Mouse (Mus musculus) adrenal gland, postnatal 10 days (tissue): ENCODE measurements around the gene Nat8f4. TPM values are rescaled to one million over a fixed set of nuclear protein-coding genes. Genes with fewer than 3 reads are reported as not detected.
A peak's percentile ranks its signal among the peaks of the same experiment; 100 is the strongest.
"Not testable (repeated sequence)": the region's sequence is repeated elsewhere in the genome, so short reads cannot be mapped to it uniquely, and the experiment has no call there.

Experiments used
- DNase-seq: peaks from one replicate; pipeline ENCODE4 v3.0.0; 2021; ENCODE audit warnings: mixed read lengths
- total RNA-seq, 2 experiments: library from RNA; stranded (reverse); gene quantifications; 2 replicates each; pipeline ENCODE4 v1.2.3; 2021

The Nat8f4 gene
- total RNA-seq, 2 experiments from 2014 or later, result 6.1 to 9.9 TPM

DNA sequence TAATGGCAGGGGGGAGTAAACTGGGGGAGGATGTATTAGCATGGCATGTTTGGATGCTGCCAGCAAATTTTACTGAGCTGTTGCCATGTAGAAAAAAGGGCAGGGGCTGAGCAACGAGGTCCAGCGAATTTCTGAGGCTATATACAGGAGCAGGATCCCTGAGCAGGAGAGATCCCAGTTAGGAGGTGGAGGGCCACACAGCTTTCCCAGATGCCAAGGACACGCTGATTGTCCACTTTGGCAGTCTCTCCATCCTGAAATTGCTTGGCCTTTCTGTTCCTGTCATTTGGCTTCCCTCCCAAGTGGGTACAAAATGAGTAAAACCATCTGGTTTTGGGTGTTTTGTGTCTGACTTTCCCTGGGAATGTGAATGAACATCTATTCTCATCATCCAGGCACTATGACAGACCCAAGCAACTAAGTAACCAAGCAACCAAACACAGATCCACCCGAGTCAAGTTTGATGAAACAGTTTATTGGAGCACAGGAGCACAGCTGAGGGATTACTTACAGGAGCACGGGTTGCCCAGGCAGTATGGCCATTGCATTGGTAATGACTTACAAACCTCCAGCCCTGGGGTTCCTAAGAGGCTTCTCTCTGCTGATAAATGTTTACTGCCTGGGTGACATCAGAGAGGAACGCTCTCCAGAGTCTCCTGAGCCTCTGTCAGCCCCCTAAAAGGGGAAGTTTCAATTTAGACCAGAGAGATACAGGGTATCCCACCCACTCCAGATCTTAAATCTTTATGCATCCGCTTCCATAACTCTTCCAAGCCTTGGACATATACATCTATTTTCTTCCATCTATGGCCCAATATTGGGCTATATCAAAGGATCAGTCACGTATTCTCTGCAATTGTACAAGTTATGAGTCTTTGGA is 5.8 kb downstream of the Nat8f4 start:
- DNase-seq, result peak; percentile 31

DNA sequence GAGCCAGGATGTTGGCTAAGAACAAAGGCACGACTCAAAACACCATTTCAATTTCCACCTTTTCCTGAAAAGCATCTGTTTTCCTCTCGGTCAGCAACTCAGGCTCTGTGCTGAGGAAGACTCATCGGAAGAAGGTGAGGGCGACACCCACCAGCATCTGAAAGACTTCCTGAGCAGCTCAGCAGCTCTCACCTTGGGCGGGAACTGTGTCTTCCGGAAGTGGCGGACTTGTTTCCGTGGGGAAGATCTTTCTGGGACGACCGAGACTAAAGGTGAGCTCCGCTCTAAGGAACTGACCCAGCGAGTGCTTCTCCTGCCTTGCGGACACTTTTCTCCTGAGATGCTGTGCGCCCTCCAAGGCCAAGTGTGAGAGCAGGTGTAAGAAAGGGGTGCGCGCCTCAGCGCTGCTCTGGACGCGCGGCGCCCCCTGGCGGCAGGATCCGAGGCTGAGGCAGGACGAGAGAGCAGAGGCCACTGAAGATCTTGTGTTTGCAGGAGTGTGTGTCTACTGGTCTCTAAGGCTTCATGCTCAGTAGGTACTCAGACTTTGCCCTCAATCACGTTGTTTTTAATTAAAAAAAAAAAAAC is 9.5 kb downstream of the Nat8f4 start:
- DNase-seq, result peak; percentile 35

DNA sequence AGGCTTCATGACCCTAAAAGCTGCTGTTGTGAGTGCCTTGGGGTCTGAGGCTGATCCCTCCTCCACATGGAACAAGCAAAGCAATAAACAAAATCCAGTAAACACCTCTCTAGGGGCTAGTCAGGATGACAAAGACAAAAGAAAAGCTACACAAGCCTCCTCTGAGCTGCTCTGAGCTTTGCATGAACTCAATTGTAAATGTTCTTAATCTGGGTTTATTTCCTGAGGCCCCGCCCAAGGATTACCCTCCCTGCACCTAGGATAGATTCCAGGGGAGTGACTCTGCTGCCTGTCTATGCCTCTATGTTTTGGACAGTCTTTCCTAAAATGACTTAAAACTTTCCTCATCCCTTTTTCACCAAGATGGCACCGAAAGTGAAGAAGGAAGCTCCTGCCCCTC is 15.7 kb downstream of the Nat8f4 start:
- no peak for DNase-seq

DNA sequence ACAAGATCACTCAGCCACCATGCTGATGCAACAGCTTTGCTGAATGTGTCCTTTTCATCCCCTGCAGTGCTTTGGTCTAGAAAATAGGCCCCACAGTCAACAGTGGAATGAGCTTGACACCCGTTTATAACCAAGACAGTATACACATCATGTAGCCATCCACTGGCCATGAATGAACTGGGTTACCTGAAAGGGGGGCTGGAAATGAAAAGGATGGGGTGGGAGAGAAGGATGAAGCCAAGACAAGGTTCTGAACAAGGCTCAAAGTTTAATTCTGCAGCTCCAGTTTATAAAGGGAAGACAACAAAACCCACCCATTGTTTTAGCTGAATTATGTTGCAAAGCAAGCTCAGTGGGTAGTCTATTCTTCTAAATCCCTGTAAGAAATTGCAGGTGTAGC is 20.4 kb downstream of the Nat8f4 start:
- DNase-seq, result no peak

DNA sequence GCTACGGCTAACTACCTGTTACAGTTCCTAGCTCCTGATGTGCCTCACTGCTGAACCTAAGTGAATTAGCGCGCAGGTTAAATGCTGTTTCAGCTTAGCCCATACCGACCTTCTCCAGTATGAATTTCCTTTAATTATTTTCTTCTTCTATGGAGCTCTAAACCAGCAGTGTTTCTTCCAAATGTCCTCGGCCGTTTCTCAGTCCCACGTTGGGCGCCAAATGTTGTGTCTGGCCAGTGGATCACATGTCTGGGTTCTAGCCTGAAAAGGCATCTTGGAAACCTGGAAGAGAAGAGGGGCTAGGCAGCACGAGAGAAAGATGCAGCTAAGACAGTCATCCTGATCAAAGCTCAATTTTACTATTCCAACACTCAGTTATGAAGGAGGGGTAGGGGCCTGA is 21.4 kb downstream of the Nat8f4 start:
- DNase-seq, result not testable (repeated sequence)

DNA sequence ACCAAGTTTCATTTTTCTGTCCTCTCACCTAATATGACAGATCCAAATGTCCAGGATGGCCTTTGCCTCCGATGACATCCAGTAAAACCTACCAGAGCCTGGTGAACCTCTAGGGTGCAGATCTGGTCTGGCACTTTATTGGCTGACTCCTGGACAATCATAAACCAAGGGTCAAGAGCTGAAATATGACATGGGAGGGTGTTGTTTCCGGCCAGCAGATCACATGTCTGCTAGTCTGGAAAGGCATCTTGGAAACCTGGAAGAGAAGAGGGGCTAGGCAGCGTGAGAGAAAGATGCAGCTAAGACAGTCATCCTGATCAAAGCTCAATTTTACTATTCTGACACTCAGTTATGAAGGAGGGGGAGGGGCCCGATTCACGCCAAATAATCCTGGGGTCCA is 35.7 kb downstream of the Nat8f4 start, which contains the start of gene Nat8f2:
TSS of gene Nat8f2 (minus strand) at position 153 of the 400 bp plus-strand sequence.
- not testable (repeated sequence) for DNase-seq

DNA sequence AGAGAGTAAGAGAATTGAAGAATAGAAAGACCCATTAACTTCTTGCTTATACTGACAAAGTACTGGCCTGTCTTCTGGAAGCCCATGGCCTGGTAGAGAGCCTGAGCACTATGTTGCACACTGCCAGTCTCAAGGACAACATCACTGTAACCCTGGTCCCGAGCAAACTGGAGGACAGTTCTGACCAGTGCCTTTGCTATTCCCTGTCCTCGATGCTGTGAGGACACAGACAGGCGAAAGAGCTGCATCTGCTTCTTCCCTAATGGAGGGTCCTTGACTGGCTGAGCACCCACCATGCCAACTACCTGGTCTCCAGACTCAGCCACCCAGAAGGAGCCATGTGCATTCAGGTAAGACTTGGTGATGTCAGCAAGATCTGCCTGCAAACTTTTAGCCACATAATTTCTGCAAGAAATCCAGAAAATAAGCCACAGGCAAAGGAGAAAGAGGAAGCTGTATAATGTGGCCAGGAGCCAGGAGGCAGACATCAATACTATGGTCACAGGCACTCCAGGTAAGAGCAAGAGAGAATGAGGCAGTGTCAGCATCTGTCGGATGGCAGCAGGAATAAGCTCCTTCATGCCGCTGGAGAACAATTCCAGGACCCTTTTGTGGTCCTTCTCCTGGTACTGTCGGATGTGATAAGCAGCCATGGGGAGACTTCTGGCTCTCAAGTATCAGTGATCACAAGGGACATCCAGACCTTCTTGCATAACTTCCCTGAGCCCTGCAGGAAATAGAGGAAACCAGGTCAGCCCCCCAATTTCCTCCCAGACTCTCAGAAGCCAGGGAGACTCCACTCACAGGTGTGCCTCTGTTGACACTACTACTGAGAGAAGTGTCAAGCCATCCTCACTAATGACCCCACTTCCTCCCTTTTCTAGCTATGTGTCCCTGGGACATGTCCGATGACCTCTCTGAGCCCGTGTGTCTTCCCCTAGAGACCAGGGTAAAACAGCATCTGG is 36.7 kb downstream of the Nat8f4 start:
- no peak for DNase-seq

DNA sequence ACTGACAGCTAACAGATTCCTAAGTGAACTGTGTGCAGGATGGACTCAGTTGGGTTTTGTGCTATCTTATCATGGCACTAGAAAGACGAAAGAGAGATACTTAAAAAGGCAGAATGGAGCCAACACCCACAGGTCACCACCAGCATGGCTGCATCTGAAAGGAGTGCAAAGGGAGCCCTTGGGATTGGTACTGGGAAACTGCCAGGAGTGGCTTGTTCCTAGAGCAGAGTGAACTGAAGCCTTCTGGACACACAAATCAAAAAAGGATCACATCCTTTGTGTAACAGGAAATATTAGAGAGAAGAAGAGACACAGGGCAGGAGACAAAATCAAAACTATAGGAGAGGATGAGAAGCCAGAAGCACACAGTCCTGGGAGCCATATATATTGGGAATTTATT is 37.7 kb downstream of the Nat8f4 start:
- peak; percentile 45 for DNase-seq

DNA sequence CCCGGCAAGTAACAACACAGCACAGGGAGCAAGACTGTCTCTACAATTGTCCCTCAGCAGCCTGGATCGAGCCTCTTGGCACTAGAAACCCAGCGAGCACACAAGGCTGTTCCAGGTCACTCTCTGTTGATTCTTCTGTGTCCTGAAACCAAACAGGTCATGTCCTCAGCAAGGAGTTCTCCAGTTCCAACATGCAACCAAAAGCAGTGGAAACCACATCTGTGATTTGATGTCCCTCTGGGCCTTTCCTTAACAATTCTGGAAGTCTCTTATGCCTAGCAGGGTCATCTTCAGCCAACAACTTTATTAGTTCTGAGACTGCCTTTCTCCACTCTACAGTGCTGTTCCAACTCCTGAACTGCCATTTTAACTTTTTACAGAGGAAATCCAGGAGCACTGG is 38.5 kb downstream of the Nat8f4 start:
- not testable (repeated sequence) for DNase-seq

DNA sequence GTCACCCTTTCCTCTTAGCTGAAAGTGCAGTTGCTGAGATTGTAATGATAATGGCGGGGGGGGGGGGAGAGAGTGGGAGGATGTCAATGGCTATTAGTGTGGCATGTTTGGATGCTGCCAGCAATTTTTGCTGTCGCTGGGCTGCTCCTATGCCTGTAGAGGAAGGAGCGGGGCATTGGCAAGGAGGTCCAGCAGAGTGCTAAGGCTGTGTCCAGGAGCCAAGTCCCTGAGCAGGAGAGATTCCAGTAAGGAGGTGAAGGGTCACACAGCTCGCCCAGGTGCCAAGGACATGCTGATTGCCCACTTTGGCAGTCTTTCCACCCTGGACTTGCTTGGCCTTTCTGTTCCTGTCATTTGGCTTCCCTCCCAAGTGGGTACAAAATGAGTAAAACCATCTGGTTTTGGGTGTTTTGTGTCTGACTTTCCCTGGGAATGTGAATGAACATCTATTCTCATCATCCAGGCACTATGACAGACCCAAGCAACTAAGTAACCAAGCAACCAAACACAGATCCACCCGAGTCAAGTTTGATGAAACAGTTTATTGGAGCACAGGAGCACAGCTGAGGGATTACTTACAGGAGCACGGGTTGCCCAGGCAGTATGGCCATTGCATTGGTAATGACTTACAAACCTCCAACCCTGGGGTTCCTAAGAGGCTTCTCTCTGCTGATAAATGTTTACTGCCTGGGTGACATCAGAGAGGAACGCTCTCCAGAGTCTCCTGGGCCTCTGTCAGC is 39.6 kb downstream of the Nat8f4 start:
- DNase-seq, result peak; percentile 48

DNA sequence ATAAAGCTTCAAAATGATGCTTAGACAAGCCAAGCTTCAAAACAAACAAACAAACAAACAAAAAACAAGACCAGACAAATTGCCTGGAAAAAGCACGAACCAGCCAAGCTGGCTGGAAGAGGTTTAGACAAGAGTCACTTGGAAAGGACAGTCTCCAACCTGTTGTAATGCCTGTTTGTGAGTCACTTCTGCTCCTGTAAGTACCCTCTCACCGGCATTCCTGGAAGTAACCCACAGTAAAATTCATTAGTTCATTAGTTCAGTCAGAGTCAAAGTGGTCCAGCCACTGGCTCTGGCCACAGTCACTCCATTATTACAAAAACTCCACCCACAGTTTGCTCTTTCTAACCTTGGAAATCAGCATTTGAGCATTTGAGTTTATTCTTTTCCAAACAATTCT is 40.8 kb downstream of the Nat8f4 start:
- DNase-seq, result no peak

DNA sequence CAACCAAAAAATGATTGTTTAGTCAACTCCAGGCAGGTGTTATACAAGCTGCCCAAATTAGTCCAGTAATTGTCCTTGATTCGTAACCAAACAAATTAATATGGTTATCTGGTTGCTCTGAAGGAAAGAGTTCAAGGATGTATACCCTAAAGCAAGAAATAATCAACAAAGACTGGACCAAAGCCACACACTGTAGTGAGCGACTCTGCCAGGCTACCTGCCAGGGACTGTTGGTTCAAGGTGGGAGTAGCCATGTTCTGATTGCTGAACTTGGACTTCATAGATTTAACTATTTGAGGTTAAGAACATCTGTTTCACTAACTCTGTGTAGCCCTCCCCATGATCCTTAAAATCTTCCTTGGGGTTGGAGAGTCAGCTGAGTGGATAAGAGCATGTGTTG is 41.5 kb downstream of the Nat8f4 start:
- no peak for DNase-seq

DNA sequence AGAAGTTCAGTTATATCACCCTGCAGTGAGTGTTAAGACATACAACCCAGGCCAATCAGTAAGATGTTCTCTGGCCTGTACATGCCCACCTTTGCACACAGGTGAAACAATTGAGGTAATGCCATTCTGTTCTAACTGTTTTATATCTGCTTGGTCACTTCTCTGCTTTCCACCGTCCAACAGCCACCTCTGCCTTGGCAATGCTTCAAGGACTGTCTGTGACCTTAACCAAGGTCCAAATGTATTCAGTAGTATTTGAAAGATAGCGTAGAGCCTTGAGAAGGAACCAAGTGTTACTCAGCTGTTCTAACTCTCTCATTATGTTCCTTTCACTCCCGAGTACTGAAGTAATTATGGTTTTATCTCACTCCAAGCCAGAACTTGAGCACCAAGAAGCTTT is 42.1 kb downstream of the Nat8f4 start:
- peak; percentile 76 for DNase-seq

DNA sequence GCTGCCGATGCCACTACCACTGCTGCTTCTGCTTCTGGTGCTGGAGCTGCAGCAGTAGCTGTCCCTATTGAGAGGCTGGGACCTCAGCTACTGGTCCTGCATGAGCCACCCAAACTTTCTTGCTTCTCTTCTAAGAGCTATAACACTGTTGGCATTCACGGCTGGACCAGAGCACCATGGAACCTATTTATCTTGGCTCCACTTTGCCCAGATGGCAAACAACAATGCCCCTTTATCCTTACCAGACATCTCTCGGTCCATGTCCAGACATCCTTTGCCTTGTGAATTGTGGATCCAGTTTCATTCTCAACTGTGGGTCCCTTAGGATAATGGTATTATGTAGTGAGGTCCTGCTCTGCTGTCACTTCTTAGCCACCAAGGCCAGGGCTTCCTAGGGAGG is 43.4 kb downstream of the Nat8f4 start:
- DNase-seq, result no peak

DNA sequence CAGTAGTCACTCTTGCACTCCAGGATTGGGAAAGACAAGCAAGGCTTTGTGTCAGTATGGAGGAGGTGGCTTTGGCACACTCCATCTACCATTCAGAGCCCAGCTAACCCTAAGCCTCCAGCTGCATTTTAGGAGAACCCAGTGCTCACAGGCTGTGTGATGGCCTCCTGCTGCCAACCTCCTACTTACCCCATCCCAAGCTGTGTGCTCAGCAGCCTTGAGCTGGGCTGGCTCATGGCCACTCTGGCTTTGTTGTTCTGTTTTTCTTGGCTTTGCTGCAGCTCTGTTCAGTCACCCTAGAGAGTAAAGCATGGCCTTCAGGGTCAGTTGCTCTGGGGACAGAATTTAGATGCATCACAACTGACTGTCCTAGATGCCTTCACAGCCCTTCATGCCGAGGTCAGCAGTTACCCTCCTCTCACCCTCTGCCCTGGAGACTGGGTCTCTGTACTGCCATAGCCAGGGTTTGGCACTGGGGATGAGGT is 48.4 kb downstream of the Nat8f4 start:
- DNase-seq, result peak; percentile 92

DNA sequence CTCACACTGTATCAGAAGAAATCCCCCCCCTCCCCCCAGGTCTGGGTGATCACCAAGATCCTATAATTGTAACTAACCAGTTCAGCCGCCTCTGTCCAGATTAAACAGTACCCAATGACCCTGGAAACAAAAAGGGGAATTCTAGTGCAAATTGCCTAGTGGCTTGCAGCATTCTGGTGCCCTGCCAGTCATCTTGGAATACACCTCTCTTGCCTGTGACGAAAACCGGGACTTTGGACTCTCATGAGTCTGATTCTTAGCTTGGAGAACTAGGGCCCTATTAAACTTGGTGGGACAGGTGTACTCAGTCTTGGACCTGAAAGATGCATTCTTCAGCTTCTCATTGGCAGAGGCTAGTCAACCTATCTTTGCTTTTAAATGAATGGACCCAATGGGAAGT is 51.2 kb downstream of the Nat8f4 start:
- no peak for DNase-seq

DNA sequence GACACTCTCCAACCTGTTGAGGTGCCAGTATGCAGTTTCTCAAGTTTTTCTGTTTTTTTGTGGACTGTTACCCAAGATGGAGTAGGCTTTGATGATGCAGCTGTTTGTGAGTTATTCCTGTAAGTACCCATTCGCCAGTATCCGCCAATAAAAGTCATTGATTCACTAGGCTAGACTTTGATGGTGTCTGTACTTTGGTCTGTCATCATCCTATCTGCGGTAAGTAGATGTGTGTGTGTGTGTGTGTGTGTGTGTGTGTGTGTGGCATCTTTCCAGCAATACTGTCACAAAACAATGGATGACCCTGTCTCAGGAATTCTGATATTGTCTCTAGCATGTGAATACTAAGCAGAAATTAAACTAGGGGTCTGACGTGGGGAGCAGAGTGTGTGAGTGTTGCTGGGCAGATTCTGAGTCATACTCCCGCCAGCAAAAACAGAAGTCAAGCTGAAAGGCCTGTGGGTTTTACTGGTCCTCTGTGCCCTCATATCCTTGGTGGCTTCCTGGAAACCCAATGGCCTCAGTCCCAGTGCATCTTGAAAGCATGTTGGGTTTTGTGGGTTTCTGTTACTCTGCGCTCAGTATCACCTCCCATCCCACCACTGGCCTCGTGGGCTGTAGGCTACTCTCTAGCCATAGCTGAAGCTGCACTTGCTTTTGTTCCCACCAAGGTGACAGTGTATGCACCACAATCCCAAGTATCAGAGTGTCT is 53.5 kb downstream of the Nat8f4 start:
- no peak for DNase-seq

DNA sequence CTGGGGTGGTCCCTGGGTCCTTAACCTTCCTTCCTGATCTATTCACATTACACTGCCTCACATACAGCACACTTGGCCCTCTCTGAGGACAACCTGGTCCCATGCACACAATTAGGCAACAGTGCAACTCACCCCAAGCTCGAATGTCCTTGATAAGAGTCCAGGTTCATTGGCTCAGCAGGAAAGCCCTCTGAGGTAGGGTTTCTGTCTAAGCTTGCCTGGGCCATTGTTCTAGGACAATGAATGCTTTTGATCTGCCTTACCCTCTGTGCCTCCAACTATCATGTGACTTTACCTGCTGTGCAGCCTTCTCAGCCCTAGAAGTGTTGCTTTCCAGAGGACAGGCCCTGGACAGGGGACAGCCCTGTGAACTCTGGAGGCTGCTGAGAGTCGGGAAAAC is 55.4 kb downstream of the Nat8f4 start:
- peak; percentile 34 for DNase-seq
